Mouse (Mus musculus) spleen, postnatal 10 days (tissue): ENCODE data around the gene Ptprj.

Experiments used
- DNase-seq, 2 experiments: peaks; one replicate each; pipeline ENCODE4 v3.0.0; 2021 to 2022; ENCODE audit warnings: low spot score in 2 of 2

The Ptprj gene

GRCm38 (mm10) chr2:90559688-90560196, 20.7 kb downstream of the Ptprj start:
- peak; percentile 61 to 64 for DNase-seq

DNA sequence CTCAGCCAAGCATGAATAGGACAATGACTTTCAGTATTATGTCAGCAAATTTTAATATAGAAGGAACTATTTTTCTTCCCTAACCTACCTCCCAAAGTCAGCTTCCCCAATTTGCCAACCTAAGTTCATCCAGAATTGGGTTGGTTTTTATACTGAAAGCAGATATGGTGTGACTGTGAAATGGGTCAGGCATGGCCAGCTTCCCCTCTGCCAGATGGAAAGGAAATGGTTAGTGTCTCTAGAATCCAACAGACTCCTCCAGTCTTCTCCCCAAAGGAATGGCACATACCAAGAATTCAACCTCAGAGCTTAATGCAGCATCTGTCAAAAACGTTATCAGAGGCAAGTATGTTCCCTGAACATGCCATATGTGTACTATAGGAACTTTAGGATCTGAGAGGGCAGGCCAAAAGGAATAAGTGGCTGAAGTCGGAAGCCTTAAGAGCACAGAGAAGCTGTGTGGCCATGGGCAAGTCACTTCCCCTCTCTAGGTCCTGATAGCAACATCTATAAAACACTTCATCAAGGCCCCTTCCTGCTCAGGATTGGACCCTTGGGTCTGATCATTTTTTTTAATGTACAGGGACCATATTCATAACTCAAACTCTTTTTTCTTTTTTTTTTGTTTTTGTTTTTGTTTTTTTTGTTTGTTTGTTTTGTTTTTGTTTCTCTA, 21.3 kb downstream of the Ptprj start:
- peak in 1 of 2 experiments; percentile 37 for DNase-seq

DNA sequence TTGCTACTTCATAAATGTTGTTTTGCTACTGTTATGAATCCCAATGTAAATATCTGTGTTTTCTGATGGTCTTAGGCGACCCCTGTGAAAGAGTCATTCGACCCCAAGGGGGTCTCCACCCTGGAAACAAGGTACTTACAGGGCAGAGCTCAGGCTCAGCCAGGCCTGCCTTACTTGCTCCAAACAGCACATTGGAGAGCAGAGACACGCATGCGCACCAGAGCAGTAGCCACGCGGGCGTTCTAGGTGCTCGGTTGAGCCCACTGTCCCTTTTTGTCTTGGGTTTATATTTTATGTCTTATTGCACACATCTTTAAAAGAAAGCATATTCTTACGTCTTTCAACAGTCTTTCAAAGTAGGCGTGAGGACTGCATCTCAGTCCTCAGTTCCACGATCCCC, 22.1 kb downstream of the Ptprj start:
- DNase-seq = no peak

DNA sequence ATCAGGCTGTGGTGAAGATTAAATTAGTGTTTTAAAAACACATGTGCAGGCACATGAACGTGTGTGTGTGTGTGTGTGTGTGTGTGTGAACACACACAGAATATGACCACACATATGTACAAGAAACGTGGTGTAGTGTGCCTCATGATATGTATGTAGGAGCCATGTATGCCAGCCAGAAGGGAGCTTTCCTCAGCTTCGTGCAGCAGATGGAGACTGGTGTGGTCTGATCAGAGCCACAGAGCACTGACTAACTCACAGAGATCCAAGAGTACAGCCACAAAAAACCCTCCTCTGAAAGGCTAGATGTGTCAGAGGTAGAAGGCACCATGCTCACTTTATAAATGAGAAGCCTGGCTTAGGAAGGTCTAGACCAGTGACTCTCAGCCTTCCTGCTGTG, 22.5 kb downstream of the Ptprj start:
- DNase-seq = no peak

- peak; percentile 52 to 60 for DNase-seq
Measured at GRCm38 (mm10) chr2:90555744-90556143, 24.7 kb downstream of the Ptprj start.

- peak in 1 of 2 experiments; percentile 34 for DNase-seq
Measured at GRCm38 (mm10) chr2:90554806-90555205, 25.6 kb downstream of the Ptprj start.

- peak in 1 of 2 experiments; percentile 73 for DNase-seq
Measured at GRCm38 (mm10) chr2:90553861-90554260, 26.6 kb downstream of the Ptprj start.

DNA sequence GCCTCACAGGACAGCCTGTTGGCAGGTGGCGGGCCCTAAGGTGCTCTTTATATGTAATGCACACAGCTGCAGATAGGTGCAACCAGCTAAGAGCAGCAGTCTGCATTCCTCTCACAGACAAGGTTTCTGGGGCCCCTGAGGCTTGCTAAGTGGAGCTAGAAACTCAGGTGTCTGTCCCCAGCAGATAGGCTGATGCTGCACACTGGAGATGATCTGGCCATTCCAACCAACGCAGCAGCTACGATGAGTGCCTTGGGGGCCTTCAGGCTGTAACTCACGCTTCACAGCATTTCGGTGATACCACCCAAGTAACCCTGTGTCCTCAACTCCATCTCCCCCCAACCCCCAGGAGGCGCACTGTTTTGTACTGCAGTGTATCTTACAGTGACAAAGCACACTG, 29.8 kb downstream of the Ptprj start:
- DNase-seq = peak in 1 of 2 experiments; percentile 21

DNA sequence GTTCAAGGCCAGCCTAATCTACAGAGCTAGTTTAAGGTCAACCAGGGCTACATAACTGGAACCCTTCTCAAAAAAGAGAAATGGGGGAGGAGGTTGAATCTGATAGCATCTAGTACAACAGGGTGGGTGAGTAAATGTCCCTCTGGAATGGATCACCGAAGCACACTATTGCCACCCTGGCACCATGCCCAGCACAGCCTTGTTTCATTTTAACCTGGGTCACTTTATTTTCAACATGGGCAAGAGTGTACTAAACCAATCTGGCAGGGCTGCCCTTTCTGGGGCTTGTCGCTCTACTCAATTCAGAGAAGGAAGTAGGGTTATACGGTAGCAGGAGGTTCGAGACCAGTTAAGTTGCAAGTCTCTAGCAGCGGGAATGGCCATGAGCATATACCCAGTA, 31.9 kb downstream of the Ptprj start:
- no peak for DNase-seq

DNA sequence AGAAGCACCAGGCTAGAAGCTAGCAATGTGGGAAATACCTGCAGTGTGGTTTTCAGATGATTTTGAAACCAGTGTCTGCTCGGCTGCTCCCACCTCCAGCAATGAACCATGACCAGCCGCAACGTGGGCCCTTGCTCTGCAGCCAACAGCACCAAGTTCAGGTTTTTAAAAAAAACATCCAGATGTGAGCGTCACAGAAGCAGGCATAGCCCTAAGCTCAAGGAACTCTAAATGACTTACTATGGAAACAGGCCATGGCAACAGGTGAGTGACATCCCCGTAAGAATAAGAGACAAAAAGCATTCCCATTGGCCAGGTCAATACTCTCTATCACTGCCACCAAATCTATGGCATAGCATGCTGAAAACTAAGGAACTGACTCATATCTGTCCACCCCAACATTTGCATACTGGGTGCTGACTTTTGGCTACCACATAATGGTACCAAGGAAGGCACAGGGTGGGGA, 33.3 kb downstream of the Ptprj start:
- DNase-seq = peak in 1 of 2 experiments; percentile 35

DNA sequence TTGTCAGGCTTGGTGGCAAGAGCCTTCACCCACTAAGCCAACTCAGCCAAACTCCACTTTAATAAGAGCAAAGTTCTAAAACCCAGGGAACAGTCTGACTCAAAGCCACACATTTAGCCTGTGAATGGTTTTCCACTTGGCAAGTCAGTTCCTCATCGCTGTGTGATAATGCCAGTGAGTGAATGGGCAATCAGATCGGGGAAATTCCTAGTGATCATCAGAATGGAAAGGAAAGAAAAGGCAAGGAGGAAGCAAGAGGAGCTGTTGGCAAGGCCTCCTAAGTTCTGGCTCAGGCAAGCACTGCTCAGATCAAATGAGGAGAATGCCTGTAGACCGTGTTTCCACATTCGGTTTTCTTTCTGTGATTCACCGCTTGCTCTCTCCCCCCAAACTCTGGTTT, 35.2 kb downstream of the Ptprj start:
- DNase-seq = no peak

DNA sequence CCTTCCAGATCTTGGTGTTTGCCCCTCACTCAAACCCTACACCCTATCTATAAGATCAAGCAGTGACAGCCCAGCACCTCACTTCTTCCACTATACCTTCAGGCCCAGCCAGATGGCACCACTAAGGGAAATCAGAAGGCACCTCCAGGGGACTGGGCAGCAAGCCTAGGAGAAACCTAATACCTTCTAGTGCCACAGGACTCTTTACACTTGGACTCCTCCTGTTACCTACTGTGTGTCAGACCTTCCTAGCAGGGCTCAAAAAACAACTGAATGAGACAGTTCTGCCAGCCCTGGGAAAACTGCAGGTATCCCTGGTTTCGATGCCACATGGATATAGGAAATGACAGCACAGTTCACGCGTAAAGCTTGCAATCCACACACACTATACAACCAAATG, 36.5 kb downstream of the Ptprj start:
- no peak for DNase-seq

- no peak for DNase-seq
Measured at GRCm38 (mm10) chr2:90543106-90543702, 37.2 kb downstream of the Ptprj start.

GRCm38 (mm10) chr2:90542656-90543055, 37.8 kb downstream of the Ptprj start:
- no peak for DNase-seq

GRCm38 (mm10) chr2:90539206-90539605, 41.2 kb downstream of the Ptprj start:
- no peak for DNase-seq

DNA sequence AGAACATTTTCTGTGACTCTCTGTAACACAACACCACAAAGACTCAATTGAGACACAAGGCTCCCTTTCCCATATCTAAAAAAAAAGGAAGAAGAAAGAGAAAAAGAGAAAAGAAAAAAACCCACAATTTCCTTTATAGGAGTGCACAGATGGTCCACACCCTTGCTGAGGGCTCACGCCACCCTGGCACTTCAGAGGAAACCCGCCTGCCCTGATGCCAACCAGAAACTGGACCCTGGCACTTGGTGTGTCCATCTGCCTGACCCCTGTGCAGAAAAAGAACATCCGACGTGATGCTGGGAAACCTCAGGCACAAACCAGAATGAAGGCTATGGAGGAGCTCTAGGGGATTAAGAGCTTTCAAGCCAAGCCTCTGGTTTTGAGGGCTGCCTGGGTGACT, 43.2 kb downstream of the Ptprj start:
- no peak for DNase-seq

GRCm38 (mm10) chr2:90536555-90536954, 43.9 kb downstream of the Ptprj start:
- DNase-seq = no peak

DNA sequence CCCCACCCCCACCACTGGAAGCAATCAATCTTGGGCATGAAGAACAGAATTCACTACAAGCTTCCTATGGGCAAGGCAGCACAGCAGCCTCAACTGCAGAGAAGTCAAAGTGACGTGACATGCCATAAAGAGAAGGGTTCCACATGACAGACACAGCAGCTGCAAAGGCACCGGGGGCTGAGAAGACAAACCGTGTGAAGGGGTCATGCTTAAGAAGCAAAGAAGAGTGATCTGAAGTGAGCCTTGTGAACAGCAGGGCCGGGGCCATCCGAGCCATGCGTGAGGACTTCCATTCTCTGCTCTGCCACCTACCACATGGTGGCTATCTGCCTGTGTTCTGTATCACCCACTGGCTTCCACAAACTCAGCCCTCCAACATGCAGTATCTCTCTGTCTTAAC, 45.7 kb downstream of the Ptprj start:
- peak in 1 of 2 experiments; percentile 47 for DNase-seq

DNA sequence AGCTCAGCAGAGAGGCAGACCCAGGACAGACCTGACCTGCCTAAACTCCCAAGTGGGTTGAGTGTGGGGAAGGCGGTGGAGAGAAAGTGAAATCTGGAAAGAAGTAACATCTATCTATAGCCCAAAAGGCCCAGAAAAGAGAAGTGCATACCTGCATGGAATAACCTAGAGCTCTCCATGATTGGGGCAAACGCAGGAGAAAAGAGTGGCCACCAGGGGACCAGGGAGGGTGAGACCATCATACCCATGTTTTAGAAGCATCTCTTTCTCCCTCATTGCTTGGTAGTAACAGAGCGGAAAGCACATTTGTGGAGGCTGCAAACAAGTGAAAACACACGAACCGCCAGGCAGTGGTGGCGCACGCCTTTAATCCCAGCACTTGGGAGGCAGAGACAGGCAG, 46.5 kb downstream of the Ptprj start:
- peak in 1 of 2 experiments; percentile 35 for DNase-seq

- DNase-seq = no peak
Measured at GRCm38 (mm10) chr2:90532095-90532494, 48.4 kb downstream of the Ptprj start.

GRCm38 (mm10) chr2:90528107-90528506, 52.3 kb downstream of the Ptprj start:
- no peak for DNase-seq

DNA sequence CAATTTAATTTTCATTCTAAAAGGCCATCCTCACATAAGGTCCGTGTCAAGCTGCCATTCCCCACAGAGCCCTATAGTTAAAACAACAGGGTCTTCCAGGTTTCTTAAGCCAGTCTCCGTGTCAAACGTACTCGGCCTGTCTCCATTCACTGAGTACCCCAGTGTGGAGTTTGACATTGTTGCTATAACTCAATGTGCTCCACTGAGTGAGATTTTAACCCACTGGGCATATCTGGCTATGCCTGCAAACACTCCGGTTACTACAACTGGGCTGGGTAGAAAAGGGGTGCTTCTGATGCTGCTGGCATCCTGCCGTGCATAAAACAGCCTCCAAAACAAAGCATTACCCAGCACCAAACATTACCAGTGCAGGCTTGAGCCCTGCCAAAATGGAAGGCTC, 53.5 kb downstream of the Ptprj start:
- no peak for DNase-seq

DNA sequence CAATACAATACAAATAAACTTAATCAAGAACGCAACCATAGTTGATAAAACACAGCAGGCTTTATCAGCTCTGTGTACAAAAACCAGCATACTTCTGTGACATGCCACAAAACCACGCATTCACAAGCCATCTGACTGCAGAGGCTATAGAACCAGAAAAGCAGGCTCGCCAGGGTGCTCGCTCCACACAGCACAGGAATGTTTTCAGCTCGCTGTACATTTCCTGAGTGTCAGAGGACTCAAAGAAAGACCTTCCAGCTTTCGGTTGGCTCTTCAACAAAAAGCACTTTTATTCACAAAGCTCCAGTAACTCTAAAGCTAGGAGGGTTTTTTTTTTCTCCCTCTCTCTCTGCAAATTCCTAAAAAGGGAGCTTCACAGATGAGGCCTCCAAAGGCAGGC, 53.9 kb downstream of the Ptprj start:
- DNase-seq = no peak
